In genomic region chr6:115935544-115935943, GRCm38 (mm10) we compare ENCODE assay signal across 23 mouse cellular contexts. TPM values are rescaled to one million over a fixed set of nuclear protein-coding genes. Genes with fewer than 3 reads are reported as not detected.
"Had no signal": no experiment of that assay in that cellular context is flagged by ENCODE, and none has a peak within 500 bp of the region (broad histone marks: within the 10 kb centered on the region; RNA-seq: fewer than 3 reads in every experiment).

No protein-coding gene starts in this region.

- H3K9me3 ChIP-seq: neural tube, embryonic 13.5 days; stomach, embryonic 15.5 days had no signal

- H3K4me3 ChIP-seq: neural tube, embryonic 12.5 days; neural tube, embryonic 13.5 days; neural tube, embryonic 15.5 days; stomach, embryonic 15.5 days had no signal

- H3K36me3 ChIP-seq: neural tube, embryonic 12.5 days; neural tube, embryonic 13.5 days; neural tube, embryonic 15.5 days; stomach, embryonic 15.5 days had no signal

- H3K27me3 ChIP-seq: neural tube, embryonic 12.5 days; neural tube, embryonic 13.5 days; neural tube, embryonic 15.5 days; stomach, embryonic 15.5 days had no signal

- H3K27ac ChIP-seq: neural tube, embryonic 12.5 days; neural tube, embryonic 13.5 days; neural tube, embryonic 15.5 days; stomach, embryonic 15.5 days; stomach, postnatal 0 days had no signal

- DNase-seq: retina, postnatal 1 day; right cerebral cortex, adult 18-20 months; right cerebral cortex, postnatal 14 days; right cerebral cortex, postnatal 25 days; spleen, adult 18-20 months; thymus, adult 18-20 months; thymus, adult 2 months; thymus, postnatal 14 days; thymus, postnatal 25 days; thymus, postnatal 36 days; thymus, postnatal 4 days had no signal

RNA-seq across cellular contexts. Expression of gene H1foo, which starts 9.2 kb away (rescaled TPM):
- polyA plus RNA-seq: neural tube, embryonic 12.5 days; neural tube, embryonic 13.5 days; neural tube, embryonic 14.5 days; neural tube, embryonic 15.5 days; small intestine, adult 2 months; spleen, adult 2 months; stomach, embryonic 14.5 days; stomach, embryonic 15.5 days; stomach, embryonic 16.5 days; stomach, postnatal 0 days; testis, adult 2 months; urinary bladder, adult 2 months had no signal
